Mouse (Mus musculus) heart, postnatal 0 days (tissue): Measurements from ENCODE around the gene Ercc1.

Source experiments
- CTCF ChIP-seq: IDR thresholded peaks from 2 replicates; pipeline ENCODE4 v1.5.1; 2016; ENCODE audit warnings: antibody characterized with exemption, control low read depth, low read depth
- EP300 ChIP-seq: IDR thresholded peaks from 2 replicates; pipeline ENCODE4 v1.6.1; 2016; ENCODE audit warnings: antibody characterized with exemption, low read depth

DNA sequence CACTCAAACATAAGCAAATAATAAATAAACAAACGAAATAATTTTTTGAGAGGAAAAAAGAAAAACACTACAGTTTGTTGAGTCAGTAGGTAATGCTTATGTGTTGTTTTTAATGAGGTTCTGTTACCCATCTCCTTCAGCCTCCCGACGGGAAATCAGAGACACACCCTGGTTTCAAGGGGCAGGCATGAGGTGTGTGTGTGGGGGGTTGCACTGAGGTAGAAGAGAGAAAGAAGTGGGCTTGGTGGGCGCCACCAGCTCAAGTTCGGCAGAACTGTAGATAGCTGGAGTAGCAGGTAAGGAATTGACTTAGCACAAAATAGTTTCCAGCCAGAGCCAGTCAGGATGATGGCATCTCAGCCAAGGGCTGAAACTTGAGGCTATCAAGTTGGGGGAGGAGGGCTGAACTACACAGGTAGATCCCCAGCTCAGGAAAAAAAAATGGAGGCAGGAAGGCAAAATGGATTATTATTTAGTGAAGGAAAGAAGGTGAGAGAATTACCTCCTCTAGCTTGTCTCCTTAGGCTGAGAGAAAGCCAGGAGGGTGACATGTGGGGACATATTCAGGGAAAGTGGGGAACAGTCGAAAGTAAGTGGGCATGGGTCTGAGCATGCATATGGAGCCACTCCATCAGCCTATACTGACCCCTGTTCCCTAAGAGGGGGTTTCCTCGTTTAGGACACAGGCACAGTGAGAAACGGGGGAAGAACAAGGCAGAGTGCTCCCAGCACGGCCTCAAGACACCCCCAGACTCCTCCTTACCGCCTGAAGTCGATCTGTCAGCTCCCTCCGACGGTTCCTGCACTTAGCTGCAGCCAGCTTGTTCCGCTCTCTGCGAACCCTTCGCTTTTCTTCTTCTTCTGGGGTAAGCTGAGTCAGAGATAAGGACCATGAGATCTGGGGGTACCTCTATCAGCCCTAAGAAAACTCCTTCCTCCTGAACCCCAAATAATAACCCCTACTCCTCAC is 38.5 kb upstream of the Ercc1 start:
- TF ChIP-seq CTCF (no peak), EP300 (no peak)
